Mouse (Mus musculus): ENCODE results near the gene Amz1. TPM values are rescaled to one million over a fixed set of nuclear protein-coding genes. Genes with fewer than 3 reads are reported as not detected.

The Amz1 gene
- total RNA-seq, 2 experiments from 2014 or later = 16.2 to 20.2 TPM

DNA sequence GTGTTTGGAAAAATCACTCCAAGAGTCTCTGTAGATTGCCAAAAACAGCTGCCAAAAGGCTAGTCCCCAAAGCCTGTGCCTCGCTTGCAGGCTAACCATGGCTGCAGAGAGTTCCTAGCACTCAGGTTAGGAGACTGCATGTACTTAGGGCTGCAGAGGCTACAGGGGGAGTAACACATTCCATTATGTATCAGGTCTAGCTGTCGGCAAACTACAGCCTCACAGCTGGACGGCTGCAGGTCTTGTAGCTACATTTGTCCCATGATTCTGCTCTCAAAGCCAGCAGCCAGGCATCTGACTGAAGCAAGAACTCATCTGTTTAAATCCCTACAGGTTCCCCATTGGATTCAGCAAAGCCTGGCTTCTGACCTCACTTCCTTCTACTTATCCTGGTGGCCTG is 70.8 kb downstream of the Amz1 start:
- DNase-seq (ENCODE audit: extremely low spot score in 1 of 2, low spot score in 2 of 2) = no peak
- no peak overlapping the region for H3K4me3 ChIP-seq
- no peak for TF ChIP-seq CTCF (IDR thresholded peaks at IDR 0.05)
- H3K27ac ChIP-seq = peak overlapping the region; percentile 61; the same call in 1 of the 2 replicates
- intact Hi-C loops (cut with DNase I) = no loop called here

DNA sequence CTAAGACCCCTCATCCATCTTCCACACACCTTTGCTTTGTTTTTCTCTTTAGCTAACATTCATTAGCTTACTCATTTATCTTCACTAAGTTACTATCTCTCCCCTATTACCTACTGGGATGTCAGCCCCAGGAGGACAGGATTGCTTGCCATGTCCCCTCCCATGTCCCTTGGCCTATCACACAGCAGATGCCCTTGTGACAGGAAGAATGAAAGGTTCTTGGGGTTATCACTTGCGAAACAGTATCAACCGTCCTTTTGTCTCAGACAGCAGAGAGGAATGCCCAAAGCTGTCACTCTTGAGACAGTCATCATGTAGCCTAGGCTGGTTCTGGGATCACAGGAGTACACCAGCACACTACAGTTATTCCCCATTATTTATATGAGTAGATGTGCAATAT is 71.2 kb downstream of the Amz1 start:
- intact Hi-C loops (cut with DNase I) = no loop called here
- no peak for DNase-seq (ENCODE audit: extremely low spot score in 1 of 2, low spot score in 2 of 2)
- no peak overlapping the region; the same call in 1 of the 2 replicates for H3K27ac ChIP-seq
- H3K4me3 ChIP-seq = no peak overlapping the region
- no peak for TF ChIP-seq CTCF (IDR thresholded peaks at IDR 0.05)

DNA sequence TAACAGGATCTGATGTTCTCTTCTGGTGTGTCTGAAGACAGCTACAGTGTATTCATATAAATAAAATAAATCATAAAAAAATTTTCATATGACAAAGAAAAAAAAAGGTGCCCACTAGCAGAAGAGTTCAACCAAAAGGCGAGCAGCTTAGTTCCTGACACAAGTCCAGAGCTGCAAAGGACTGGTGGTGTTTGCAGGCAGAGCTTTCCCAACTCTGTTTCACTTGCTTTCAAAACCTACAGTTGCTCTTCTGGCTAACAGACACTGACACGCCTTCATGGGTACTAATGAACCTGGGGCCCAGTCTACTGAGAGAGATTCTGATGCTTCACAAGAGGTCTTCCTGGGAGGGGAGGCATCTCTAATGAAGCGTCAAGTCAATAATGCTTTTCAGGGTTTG is 72.1 kb downstream of the Amz1 start:
- no peak for TF ChIP-seq CTCF (IDR thresholded peaks at IDR 0.05)
- Histone ChIP-seq H3K4me3 (no peak overlapping the region), H3K27ac (no peak overlapping the region)
- intact Hi-C loops (cut with DNase I) = no loop called here
- no peak for DNase-seq (ENCODE audit: extremely low spot score in 1 of 2, low spot score in 2 of 2)

DNA sequence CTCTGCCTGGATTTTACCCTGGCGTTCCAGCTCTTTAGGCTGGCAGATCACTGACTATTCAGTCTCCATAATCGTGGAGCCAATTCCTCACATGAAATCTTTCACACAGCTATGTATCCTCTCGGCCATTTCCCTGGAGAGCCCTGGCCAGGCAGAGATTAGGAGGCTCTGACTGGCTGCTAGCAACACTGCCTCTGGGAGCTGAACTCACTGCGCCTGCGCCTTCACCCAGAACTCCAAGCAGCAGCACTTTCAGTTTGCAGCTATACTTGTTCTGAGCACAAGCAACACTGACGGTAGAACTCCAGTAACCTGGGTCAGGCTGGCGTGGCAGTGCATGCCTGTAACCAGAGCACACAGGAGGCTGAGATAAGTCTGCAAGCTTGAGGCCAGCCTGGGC is 74.2 kb downstream of the Amz1 start:
- TF ChIP-seq CTCF (IDR thresholded peaks at IDR 0.05) = no peak
- intact Hi-C loops (cut with DNase I) = no loop called here
- H3K4me3 ChIP-seq = no peak overlapping the region
- H3K27ac ChIP-seq = peak overlapping the region; percentile 13; the same call in 1 of the 2 replicates
- no peak for DNase-seq (ENCODE audit: extremely low spot score in 1 of 2, low spot score in 2 of 2)

DNA sequence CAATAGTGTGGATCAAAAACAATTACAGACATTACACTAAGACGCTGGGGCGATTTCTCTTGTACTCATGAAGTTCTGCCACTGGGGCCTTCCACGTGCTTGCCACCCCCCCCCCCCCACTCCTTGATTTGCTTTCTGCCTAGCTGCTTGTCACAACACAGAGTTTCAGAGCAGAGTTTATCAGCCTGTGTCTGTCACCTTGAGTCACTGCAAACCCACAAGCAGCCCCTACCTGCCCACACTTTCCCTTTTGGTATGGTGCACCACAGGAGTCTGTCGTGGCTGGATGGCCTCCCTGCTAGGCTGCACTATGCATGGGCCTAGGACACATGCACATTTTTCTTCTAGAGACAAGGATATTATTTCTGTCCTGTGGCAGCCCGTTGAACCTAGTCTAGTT is 74.8 kb downstream of the Amz1 start:
- intact Hi-C loops (cut with DNase I) = no loop called here
- peak overlapping the region; percentile 78 for H3K27ac ChIP-seq
- H3K4me3 ChIP-seq = no peak overlapping the region
- DNase-seq (ENCODE audit: extremely low spot score in 1 of 2, low spot score in 2 of 2) = no peak
- no peak for TF ChIP-seq CTCF (IDR thresholded peaks at IDR 0.05)

DNA sequence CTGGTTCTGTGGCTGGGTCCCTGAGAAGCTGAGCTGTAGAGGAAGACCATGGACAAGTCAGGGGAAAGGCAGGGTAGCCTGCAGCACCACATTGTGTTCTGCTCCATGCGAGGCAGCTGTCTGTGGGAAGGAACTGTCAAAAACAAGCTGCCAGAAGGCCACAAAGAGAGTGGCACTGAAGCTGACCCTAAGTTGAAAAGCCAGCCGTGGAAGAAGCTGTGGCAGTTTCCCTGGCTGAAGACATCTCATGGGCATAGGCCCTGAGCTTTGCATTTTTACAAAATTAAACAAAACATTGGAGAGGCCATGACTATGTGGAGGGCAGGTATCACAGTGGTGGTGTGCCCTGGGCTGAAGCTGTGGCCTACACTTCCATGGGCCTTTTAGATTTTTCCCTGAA is 75.3 kb downstream of the Amz1 start:
- intact Hi-C loops (cut with DNase I) = no loop called here
- no peak for TF ChIP-seq CTCF (IDR thresholded peaks at IDR 0.05)
- Histone ChIP-seq H3K4me3 (no peak overlapping the region), H3K27ac (peak overlapping the region; percentile 78)
- no peak for DNase-seq (ENCODE audit: extremely low spot score in 1 of 2, low spot score in 2 of 2)

DNA sequence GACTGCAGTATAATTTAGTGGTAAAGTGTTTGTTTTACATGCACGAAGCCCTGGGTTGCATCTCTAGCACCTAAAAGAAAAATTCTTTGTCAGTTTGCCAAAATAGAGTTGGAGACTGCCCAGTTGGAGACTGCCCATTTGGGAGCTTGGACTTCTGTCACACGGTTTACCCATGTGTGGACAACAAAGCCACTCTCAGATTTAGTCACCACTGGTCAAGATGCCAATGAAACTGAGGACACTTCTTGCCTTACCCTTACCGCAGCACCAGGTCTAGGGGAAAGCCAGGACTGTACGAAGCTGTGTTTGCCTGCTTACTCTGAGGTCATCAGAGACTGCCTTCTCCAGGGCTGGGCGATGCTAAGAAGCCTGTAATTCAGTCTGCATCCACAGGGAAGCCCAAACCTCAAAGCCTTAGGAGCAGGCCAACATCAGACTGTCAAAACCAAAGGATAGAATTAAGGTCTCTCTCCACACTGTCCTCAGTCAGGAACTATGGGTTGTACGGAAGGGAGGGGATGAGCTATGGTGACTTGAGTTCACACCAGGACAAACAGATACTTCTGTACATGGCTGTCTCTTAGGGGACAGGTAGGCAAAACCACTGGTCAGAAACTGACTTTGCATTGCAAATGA is 76.5 kb downstream of the Amz1 start:
- TF ChIP-seq CTCF (IDR thresholded peaks at IDR 0.05) = no peak; the same call in 1 of the 2 replicates
- intact Hi-C loops (cut with DNase I) = no loop called here
- DNase-seq (ENCODE audit: extremely low spot score in 1 of 2, low spot score in 2 of 2) = no peak
- H3K4me3 ChIP-seq = no peak overlapping the region
- no peak overlapping the region; the same call in 1 of the 2 replicates for H3K27ac ChIP-seq

DNA sequence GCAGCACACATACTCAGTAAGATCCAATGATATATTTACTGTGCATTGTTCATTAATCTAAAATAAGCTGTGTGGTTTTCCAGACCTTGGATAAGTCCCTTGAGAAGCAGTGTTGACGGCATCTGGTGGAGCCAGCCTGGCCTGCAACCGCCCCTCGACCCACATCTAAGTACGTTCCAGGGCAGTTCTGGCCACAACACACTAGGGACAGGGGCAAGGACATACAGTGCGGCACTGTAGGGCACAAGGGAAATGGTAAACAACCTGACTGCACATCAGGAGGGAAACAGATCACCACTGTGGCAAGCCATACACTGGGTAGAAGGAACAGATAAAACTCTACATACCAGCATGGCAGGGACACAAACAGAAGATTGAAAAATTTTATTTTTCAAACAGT is 77.9 kb downstream of the Amz1 start:
- no peak for DNase-seq (ENCODE audit: extremely low spot score in 1 of 2, low spot score in 2 of 2)
- intact Hi-C loops (cut with DNase I) = no loop called here
- Histone ChIP-seq H3K27ac (no peak overlapping the region), H3K4me3 (no peak overlapping the region)
- no peak for TF ChIP-seq CTCF (IDR thresholded peaks at IDR 0.05)

DNA sequence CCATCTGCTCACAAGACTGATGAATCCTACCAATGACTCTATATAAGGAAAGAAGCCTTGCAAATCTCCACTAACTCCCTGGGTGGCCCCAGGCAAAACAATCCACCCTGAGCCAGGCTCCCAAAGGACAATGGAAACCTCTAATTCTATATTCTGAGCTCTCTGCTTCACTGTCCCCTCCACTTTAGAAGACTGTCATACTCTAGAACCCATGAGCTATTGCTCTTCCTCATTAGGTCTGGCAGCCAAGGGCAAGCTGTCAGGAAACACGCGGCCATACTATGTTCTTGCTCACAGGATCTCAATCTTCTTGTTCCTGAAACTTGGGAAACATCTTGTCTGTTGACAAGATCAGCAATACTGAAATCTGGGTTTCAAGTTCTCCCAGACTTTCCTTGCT is 82.3 kb downstream of the Amz1 start:
- H3K27ac ChIP-seq = no peak overlapping the region; the same call in 1 of the 2 replicates
- no peak overlapping the region for H3K4me3 ChIP-seq
- no peak for TF ChIP-seq CTCF (IDR thresholded peaks at IDR 0.05)
- no peak for DNase-seq (ENCODE audit: extremely low spot score in 1 of 2, low spot score in 2 of 2)
- intact Hi-C loops (cut with DNase I) = no loop called here

DNA sequence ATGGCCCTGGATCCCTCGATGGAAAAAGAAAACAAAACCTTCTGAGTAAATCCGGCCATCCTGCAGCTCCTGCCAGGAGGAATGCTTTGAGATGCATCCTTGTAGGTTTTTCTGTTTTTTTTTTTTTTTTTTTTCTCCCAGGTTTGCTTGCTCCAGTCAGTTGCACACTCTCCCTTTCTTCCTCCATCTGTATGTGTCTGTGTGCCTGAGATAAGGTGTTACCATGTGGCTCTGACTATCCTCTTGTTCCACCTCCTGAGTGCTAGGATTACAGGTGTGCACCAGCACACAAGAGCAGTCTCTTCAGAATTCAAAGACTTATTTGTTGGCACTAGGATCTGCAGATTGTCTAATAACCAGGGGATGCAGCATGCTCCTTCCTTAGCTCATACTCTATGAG is 83.0 kb downstream of the Amz1 start:
- intact Hi-C loops (cut with DNase I) = no loop called here
- Histone ChIP-seq H3K27ac (no peak overlapping the region; the same call in 1 of the 2 replicates), H3K4me3 (no peak overlapping the region)
- TF ChIP-seq CTCF (IDR thresholded peaks at IDR 0.05) = no peak
- DNase-seq (ENCODE audit: extremely low spot score in 1 of 2, low spot score in 2 of 2) = no peak

Other genes with a start within 250 kb of the Amz1 start
- 10 to 100 TPM; 16.2 to 17.5 TPM for gene Chst12, start 218.6 kb upstream of the Amz1 start, total RNA-seq (2021)
- gene Grifin, start 159.1 kb upstream of the Amz1 start, total RNA-seq (2021) = not detected
- 10 to 100 TPM; 25.9 to 26.2 TPM for gene Lfng, start 116.8 kb upstream of the Amz1 start, total RNA-seq (2021)
- gene Ttyh3, start 75.1 kb upstream of the Amz1 start, total RNA-seq (2021) = 100 to 1,000 TPM; 244 to 247 TPM
- gene Iqce, start 21.7 kb upstream of the Amz1 start, total RNA-seq (2021) = 10 to 100 TPM; 56.2 to 65.9 TPM
- 10 to 100 TPM; 19.8 to 21.3 TPM for gene Brat1, start 19.1 kb upstream of the Amz1 start, total RNA-seq (2021)
- gene Gna12, start 106.3 kb downstream of the Amz1 start, total RNA-seq (2021) = 10 to 100 TPM; 62.2 to 67.6 TPM

Measured in left cerebral cortex, adult 2 months (tissue).